Mouse (Mus musculus) monocyte, adult 2 months (primary cell): ENCODE measurements around the gene Eapp.
"Not testable (repeated sequence)": the region's sequence is repeated elsewhere in the genome, so short reads cannot be mapped to it uniquely, and the experiment has no call there.

Experiments
- DNase-seq, 2 experiments: peaks; one replicate each; pipeline ENCODE4 v3.0.0; 2022; ENCODE audit warnings: low spot score in 2 of 2, low read depth in 1 of 2

The Eapp gene

DNA sequence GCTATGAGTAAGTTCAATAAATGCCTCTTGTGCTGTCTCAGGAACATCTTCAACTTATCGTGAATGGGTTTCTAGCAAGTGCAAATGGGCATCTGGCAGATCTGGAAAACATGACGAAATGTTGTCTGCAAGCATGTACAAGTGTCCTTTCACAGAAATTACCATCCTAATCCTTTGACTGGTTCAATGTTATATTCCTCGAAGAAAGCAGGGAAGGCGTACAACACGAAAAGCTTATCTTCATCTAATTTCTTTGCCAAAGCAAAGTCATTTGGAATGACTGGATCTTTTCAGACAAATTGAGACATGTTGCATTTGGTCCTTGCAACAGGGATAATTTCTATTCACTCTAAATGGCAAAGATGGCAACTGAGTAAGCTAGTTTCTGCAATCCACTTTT is 6.6 kb downstream of the Eapp start:
- no peak for DNase-seq

DNA sequence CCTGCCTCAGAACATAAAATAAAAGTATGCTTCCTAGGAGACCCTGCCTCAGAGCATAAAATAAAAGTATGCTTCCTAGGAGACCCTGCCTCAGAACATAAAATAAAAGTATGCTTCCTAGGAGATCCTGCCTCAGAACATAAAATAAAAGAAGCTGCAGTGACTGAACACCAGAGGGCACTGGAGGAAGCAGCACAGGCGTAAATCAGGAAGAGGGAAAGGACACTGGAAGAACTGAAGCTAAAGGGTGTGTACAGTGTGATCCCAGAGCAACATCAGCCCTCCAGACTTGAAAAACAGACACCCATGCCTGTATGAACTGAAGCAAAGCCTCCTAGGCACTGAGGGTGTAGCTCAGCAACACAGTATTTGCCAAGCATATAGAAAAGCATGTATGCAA is 12.5 kb downstream of the Eapp start:
- no peak for DNase-seq

DNA sequence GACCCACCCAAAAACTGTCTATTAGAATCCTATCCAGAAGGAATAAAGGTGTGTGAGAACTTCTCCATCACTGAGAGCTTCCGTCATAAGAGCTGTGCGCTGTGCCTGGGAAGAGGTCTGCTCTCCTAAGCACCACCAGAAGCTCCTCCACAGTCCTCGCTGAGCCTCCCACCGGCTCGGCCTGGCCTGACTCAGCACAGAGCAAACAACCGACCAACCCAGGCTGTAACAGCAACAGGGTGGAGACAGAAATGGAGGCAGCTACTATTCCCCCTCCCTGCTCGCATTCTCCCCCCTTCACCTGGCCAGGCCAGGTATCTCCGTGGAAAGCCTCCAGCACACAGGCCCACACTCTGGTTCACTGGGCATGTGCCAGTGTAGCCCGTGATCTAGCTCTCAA is 19.0 kb downstream of the Eapp start:
- no peak for DNase-seq

DNA sequence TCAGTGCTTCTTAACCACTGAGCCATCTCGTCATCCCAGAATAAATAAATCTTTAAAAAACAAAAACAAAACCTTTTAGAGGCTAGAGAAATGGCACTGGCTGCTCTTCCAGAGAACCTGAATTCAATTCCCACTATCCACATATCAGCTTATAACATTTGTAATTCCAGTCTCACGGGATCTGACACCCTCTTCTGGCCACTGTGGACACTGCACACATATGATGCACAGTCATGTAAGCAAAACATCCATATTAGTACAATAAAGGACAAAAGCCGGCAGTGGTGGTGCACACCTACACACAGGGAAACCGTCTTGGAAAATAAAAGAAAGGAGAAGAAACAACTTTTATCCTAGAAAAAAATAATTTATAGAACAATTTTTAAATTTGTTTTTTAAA is 20.3 kb downstream of the Eapp start:
- DNase-seq, result no peak

DNA sequence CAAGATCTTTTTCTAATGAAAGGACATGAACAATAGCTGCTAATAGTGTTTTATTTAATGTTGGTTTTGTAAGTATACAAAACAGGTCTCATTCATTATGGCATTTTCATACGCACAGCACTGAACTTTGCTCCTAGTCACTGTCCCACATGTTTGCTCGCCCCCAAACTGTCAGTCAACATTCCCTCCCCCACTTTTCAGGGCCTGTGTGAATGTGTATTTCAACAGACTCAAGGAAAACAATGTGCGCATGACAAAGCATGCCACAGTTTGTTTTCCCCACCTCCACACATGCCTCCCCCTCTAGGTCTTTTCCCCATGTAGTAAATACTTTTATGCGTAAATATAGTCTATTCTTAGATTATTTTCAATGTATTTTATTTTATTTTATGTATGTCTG is 24.4 kb downstream of the Eapp start:
- no peak for DNase-seq

DNA sequence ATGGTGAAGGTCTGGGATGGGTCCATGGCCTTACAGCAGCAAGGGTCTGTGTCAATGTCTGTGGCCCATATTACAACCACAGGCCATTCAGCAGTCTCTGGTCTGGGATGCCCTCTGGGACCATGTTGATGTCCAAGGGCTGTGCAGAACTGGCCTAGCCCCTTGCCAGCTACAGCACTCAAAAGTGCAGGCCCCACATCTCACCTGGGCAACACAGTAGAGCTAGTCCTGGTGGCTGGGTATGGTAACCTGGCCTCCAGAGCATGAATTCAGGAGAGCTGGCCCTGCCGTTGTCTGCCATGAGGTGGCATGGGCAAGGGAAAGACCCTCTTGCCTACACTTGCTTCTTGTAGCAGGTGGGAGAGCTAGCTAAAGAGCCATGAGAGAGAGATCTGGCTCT is 27.6 kb downstream of the Eapp start:
- DNase-seq, result no peak

DNA sequence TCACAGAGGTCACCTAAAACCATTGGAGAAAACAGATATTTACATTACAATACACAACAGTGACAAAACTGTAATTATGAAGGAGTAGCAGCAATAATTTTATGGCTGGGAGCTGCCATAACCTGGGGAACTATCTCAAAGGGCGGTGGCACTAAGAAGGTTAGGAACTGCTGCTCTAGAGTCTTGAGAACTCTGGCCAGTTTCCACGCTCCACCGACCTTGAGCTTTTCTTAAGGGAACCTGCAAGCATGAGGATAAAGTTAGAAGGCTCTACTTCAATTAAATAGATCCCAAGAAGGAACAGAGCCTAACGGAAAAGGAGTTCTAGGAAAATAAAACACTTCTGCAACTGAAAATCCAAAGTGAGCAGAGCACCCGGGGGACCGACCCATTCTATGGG is 30.2 kb downstream of the Eapp start:
- DNase-seq, result no peak

DNA sequence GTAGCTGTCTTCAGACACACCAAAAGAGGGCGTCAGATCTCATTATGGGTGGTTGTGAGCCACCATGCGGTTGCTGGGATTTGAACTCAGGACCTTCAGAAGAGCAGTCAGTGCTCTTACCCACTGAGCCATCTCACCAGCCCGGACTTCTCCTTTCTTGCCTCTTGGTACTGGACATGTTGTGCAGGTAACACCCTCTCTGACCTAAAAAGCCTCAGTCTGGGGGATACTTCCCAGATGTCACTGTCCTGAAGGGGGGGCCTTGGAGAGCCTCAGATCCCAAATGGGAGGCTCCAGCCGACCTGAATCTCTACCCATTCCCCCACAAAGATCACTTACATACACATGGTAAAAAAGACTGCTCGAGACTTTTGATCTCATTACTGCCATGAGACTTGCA is 34.2 kb downstream of the Eapp start:
- not testable (repeated sequence) for DNase-seq

DNA sequence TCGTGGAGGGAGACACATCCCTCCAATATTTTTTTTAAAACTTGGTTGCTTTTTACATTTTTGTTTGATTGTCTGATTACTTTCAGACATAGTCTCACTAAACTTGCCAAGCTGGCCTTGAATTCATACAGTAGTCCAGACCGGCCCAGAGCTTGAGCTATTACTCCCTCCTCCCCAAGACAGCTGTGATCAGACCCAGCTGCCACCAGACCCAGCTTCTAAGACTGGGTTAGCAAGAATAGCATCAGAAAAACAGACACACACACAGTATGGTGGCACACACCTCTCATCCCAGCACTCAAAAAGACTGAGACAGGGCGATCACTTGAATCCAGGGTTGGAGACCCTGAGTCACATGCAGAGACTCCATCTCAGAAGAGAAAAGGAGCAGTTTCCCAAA is 35.8 kb downstream of the Eapp start:
- no peak for DNase-seq

DNA sequence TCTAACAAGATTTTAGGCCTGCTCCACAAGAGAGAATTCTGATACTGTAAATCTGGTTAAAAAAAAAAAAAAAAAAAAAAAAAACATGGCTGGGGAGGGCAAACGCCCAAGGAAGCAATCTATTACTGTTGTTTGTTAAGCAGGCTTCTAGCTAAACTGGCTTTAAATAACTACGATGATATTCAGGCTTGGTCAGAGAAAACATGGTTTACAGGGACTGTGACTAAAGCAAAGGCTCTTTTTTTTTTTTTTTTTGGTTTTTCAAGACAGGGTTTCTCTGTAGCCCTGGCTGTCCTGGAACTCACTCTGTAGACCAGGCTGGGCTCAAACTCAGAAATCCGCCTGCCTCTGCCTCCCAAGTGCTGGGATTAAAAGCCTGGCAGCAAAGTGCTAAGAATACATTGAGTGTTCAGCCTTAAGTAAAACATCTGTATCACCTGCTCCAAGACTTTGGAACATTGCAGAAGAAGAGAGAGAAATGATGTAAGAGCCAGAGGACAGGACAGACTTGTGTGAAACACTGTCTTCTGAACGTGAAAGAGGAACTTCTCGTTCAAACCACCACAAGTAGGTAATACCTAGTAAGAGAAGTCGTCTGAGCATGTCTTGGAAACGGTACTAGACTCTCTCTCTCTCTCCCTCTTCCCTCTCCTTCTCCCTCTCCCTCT is 37.1 kb downstream of the Eapp start:
- DNase-seq, result no peak

DNA sequence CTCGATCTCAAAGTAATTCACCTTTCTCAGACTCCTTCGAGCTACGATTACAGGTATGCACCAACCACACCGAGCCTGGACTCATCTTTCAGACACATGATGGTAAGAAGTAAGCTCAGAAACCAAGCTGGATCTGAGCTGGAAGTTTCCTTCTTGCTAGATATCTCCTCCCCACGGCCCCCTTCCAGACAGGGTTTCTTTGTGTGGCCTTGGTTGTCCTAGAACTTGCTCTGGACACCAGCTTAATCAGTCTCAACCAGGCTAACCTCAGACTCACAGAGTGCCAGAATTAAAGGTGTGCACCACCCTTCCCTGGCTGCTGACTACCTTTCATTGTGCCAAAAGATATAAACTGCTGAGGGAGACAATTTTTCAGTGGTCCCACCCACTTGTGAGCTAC is 37.7 kb downstream of the Eapp start:
- no peak for DNase-seq

DNA sequence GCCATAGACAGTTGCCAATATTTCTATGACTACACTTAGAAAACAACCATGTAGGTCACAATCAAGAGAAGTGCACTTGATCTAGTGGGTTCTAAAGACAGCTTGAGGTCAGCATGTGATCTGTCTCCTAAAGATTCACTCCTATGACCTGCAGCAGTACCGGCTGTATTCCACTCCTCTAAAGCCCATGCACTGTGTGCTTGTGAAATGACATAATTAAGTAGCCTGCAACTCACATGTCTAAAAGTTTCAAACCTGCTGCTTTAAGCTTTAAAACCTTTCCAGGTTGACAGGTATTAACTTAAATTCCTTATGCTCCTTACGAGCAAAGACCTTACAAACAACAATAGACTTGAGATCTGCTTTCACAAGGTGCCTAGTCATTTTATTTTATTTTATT is 38.5 kb downstream of the Eapp start:
- no peak for DNase-seq

DNA sequence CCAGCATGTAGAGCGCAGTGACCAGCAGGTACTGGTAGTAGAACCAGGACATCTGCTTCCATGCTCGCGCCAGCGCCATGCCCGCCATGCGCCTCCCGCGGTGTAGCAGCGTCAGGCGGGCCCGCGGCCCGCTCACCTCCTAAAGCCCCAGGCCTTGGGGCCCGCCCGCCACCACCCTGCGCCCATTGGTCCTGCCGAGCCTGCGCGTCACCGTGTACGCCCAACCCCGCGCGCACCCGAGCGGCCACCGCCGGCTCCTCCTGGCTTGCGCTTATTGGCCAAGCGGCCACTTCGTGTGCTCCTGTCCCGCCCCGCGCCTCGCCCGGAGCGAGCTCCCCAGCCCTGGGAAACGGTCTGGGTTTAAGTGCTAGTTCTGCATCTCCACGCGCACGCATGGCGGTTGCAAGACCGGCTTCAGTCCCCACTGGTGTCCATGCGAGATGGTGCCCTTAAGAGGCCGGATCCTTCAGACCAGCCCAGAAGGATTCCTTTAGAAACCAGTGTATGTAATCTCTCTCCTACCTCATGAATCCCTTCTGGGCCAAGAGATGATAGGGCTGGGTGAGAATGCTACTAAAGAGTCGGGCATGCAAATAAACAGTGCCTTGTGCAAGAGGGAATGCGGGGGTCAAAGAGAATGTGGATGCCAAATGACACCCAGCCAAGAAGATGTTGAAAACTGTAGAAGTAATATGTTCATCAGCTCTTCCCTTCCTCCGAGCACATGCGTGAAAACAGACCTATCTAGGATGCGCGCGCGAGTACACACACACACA is 39.1 kb downstream of the Eapp start, which contains the start of gene Sptssa:
Sptssa (minus strand) TSS at position 178 of the 776 bp plus-strand sequence.
- DNase-seq, result peak; percentile 89 to 91

DNA sequence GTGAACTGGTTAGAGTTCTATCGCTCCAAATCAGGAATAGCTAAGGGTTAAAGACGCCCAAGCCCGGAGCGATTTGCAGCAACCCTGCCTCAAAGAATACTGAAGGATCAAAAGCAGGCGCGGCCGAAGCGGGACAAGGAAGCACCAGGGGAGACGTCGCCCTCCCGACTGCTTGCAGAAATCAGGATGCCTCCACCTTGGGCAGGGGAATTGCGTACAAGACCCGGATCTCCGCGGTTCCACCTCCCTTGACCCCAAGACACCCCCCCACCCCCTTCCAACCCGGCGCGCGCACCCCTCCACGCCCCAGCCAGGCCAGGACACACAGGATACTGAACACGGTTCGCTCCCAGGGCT is 39.7 kb downstream of the Eapp start:
- DNase-seq, result no peak

DNA sequence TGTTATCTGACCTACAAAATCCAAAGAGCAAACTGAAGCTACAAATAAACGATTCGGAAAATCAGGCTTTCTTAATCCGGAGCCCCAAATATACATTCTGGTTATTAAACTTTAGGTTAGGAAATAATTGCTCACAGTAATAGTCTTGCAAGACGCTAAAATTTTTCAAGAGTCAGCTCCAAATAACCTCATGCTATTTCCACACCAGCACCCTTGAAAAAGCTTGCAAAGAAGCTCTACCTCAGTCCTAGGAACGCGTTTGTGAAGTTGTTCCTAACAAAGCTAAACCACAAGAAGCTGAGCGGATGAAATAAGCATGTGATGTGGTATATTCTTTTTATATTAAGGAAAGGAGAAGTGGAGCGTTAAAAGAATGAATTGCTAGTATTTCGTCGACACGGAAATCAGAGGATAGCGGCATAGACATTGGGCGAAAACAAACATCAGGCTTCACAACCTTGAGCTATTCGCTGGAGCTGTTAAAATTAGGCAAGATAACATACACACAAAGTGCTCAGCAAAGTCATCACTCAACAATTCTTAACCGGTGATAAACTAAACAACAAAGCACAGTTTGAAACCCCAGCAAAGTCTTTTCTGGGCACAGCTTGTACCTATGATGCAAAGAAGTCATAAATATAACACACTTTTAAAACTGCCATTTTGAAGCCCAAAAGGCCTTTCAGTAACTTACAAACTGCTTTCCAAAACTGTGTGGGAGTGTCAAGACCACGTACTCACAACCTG is 40.2 kb downstream of the Eapp start:
- DNase-seq, result no peak

DNA sequence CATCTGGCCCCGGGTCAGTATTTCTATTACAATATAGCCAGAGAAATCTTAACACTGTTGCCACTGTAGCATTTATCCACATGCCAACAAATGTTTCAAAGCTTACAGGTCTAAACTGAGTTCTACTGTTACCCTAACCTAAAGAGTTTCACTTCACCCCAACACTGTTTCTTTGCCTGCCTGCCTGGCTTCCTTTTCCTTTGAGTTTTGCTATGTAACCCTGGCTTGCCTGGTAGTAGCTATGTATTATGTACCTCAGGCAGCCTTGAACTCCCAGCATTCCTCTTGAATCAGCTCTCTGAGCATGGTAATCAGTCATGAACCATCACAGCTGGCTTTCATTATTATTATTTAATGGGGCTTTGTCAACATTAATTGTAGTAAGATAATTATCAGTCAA is 41.0 kb downstream of the Eapp start:
- DNase-seq, result no peak

DNA sequence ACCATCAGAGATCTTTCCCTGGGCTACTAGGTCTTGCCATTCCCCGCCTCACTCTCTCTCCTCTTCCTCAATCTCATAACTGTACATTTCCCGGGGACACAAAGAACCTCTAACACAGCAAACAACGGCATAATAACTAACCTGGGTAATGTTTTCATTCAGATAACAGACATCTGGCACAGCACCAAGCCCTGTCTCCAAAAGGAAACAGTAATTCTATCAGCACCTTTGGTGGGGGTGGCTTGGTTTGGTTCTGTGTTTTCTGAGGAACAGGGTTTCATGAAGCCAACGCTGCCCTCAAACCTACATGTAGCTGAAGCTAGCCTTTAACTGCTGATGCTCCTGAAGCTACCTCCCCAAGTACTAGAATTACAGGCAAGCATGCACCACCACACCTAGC is 41.6 kb downstream of the Eapp start:
- no peak for DNase-seq

DNA sequence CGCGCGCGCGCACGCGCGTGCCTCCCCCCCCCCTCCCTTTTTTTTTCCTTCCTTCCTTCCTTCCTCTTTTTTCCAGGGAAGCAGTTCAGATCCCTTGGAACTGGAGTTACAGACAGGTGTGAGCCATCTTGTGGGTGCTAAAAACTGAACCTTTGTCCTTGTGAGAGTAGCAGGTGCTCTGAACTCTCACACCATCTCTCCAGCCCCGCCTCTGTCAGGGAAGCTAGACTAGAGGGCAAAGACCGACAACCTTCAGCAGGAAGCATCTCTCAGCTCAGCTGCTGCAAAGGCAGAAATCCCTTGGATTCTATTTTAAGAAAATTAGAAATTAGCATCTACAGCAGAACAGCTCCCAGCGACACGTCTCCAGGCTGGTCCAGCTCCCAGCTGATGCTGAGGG is 43.4 kb downstream of the Eapp start:
- no peak for DNase-seq

DNA sequence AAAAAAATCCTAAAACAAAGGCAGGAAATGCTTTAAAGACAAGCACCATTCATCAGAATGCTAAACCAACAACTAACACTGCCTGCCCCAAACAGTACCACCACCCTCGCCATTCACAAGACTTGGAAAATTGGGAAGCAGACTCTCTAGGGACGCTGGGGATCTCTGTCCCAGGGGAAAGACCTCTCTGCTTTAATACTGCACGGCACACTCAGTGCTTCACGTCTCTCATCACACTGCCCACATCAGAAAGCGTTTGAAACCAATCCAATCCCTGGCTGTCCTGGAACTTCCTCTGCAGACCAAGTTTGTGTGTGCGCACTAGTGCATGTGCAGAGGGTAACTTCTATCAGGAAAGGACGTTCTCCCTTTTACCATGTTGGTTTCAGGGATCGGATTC is 43.9 kb downstream of the Eapp start:
- no peak for DNase-seq

DNA sequence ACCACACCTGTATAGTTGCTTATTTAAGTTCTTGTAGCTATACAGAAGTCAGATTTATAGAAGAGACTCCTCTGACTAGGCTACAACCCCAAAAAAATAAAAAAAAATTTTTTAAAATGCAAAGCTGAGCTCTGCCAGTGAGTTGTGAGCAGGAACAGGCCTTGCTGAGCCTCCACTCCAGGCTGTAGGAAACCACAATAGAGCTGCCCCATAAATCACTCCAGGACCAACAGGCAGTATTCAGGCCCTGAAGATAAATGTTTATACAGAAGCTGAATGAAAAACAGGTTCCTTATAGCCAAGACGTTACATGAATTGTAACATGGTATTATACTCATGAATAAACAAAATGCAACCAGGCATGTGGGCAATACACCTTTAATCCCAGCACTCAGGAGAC is 44.5 kb downstream of the Eapp start:
- no peak for DNase-seq

DNA sequence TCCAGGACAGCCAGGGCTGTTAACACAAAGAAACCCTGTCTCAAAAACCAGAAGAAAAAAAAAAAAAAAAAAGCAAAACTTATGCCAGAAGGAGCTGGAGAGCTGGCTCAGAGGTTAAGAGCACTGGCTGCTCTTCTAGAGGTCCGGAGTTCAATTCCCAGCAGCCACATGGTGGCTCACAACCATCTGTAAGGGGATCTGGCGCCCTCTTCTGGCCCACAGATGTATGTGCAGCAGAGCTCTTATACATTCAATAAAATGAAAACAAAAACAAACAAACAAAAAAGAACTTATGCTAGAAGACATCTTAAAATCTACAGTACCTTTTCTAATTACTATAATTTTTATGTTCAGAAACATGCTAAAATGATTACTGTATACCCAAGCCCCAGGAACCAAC is 50.8 kb downstream of the Eapp start:
- no peak for DNase-seq

DNA sequence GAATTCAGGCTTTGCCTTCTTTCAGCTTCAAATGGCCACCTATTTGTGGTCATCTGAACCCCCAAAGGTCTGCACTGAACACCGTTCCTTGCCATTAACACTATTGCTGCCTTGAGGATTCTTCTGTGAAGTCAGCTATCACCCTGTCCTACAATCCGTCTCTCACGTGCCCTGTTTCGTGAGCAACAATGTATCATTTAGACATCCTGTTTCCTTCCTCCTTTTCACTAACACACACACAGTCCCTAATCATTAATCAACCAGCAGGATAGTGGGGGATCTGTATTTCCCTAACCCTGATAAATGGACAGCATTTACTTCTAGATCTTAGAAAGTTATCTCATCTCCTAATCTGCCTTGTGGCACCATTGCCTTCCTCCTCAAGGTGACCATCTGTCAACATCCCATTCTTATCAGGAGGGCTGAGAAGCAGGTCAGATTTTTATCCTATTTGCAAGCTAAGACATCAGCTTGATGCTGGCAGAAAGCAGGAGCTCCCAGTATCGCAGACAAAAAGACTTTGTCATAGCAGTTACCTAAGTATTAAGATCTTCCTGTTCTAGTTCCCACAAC is 52.3 kb downstream of the Eapp start:
- DNase-seq, result no peak
